Comparison of ENCODE assay signal across 9 mouse cellular contexts in genomic region chr10:42632453-42633360, GRCm38 (mm10). TPM values are rescaled to one million over a fixed set of nuclear protein-coding genes. Genes with fewer than 3 reads are reported as not detected.
DNase-seq lines count a peak whose midpoint lies in the region; ATAC-seq and TF ChIP-seq lines count a peak whose summit lies in the region.
"Had no signal": no experiment of that assay in that cellular context is flagged by ENCODE, and none has a peak within 500 bp of the region (broad histone marks: within the 10 kb centered on the region; RNA-seq: fewer than 3 reads in every experiment).

No protein-coding gene starts in this region.

- WGBS in forebrain, embryonic 16.5 days = 2% methylated on average over 39 of the region's 39 CpGs
- 1% methylated on average over 38 of the region's 39 CpGs for WGBS in kidney, postnatal 0 days
- WGBS in midbrain, postnatal 0 days = 2% methylated on average over 38 of the region's 39 CpGs

- peak overlapping the region; percentile 37 for H3K4me3 ChIP-seq in erythroblast, embryonic 14.5 days (replicated peaks)
- H3K4me3 ChIP-seq in forebrain, embryonic 16.5 days (replicated peaks; ENCODE audit: low read length) = peak overlapping the region; percentile 39
- peak overlapping the region; percentile 34 for H3K4me3 ChIP-seq in kidney, postnatal 0 days (replicated peaks; ENCODE audit: low read depth, low read length)
- peak overlapping the region; percentile 21 for H3K4me3 ChIP-seq in midbrain, postnatal 0 days (ENCODE audit: low read depth, low read length)

- H3K4me1 ChIP-seq in erythroblast, embryonic 14.5 days (ENCODE audit: control insufficient read depth) = peaks cover 22% of the 10 kb centered on the region
- H3K4me1 ChIP-seq in forebrain, embryonic 16.5 days (replicated peaks; ENCODE audit: control insufficient read depth, insufficient read depth, low read length) = peaks cover 59% of the 10 kb centered on the region
- peaks cover 20% of the 10 kb centered on the region for H3K4me1 ChIP-seq in kidney, postnatal 0 days (replicated peaks; ENCODE audit: insufficient read depth, low read length)
- H3K4me1 ChIP-seq in midbrain, postnatal 0 days (ENCODE audit: insufficient read depth, low read length) = 0 out of 2 replicates have a peak, but pooled peaks cover 3% of the 10 kb centered on the region

- H3K27ac ChIP-seq in forebrain, embryonic 16.5 days (ENCODE audit: low read length) = peak overlapping the region; percentile 77
- no peak overlapping the region for H3K27ac ChIP-seq in kidney, postnatal 0 days
- H3K27ac ChIP-seq in midbrain, postnatal 0 days (ENCODE audit: low read depth, low read length) = no peak overlapping the region

- H3K36me3 ChIP-seq in erythroblast, embryonic 14.5 days (ENCODE audit: control insufficient read depth) = no peaks in the 10 kb centered on the region
- H3K36me3 ChIP-seq in forebrain, embryonic 16.5 days (ENCODE audit: control insufficient read depth, insufficient read depth) = no peaks in the 10 kb centered on the region
- H3K36me3 ChIP-seq in kidney, postnatal 0 days (ENCODE audit: insufficient read depth, low read length) = no peaks in the 10 kb centered on the region
- no peaks in the 10 kb centered on the region for H3K36me3 ChIP-seq in midbrain, postnatal 0 days (ENCODE audit: insufficient read depth, low read length)

- peak overlapping the region; percentile 73 for H3K4me2 ChIP-seq in forebrain, embryonic 16.5 days (ENCODE audit: low read length)
- peak overlapping the region; percentile 62 for H3K4me2 ChIP-seq in kidney, postnatal 0 days (ENCODE audit: low read length)
- peak overlapping the region; percentile 35 for H3K4me2 ChIP-seq in midbrain, postnatal 0 days (ENCODE audit: low read depth, low read length, poor library complexity, severe bottlenecking)

- H3K9ac ChIP-seq in forebrain, embryonic 16.5 days (replicated peaks; ENCODE audit: low read depth, low read length) = peak overlapping the region; percentile 48
- H3K9ac ChIP-seq in kidney, postnatal 0 days (ENCODE audit: low read depth, low read length) = 0 out of 2 replicates have a peak overlapping the region, but pooled peaks have one; percentile 3
- no peak overlapping the region for H3K9ac ChIP-seq in midbrain, postnatal 0 days (replicated peaks; ENCODE audit: low read length, poor library complexity, severe bottlenecking)

- ATAC-seq in erythroblast, adult 5-6 weeks (replicated peaks; ENCODE audit: low FRiP score, poor library complexity, severe bottlenecking) = no peak
- ATAC-seq in forebrain, embryonic 16.5 days = no peak; the same call in 1 of the 2 replicates
- no peak for ATAC-seq in kidney, postnatal 0 days (replicated peaks; ENCODE audit: low FRiP score, low read depth)
- ATAC-seq in midbrain, postnatal 0 days (ENCODE audit: low FRiP score) = no peak

- H3K9me3 ChIP-seq in erythroblast, embryonic 14.5 days (ENCODE audit: control insufficient read depth, low read length) = peaks cover 18% of the 10 kb centered on the region
- H3K9me3 ChIP-seq in forebrain, embryonic 16.5 days (ENCODE audit: control insufficient read depth, low read length) = no peaks in the 10 kb centered on the region
- H3K9me3 ChIP-seq in kidney, postnatal 0 days (replicated peaks; ENCODE audit: low read length) = no peaks in the 10 kb centered on the region
- no peaks in the 10 kb centered on the region for H3K9me3 ChIP-seq in midbrain, postnatal 0 days (ENCODE audit: low read length)

- TF ChIP-seq CTCF in kidney, postnatal 0 days (IDR thresholded peaks at IDR 0.05; ENCODE audit: low read depth) = no peak
- TF ChIP-seq CTCF in midbrain, postnatal 0 days (IDR thresholded peaks at IDR 0.05) = no peak

- peak; percentile 58 for DNase-seq in Muller cell, postnatal 12 days (ENCODE audit: inconsistent ontology term)
- DNase-seq in kidney, postnatal 0 days (ENCODE audit: low spot score) = no peak
- DNase-seq in midbrain, postnatal 0 days (ENCODE audit: low spot score) = no peak
- no peak for DNase-seq in gastrocnemius, adult 18-20 months (ENCODE audit: low spot score)
- DNase-seq in layer of hippocampus, postnatal 36 days = no peak

- peaks cover 100% of the 10 kb centered on the region for H3K27me3 ChIP-seq in erythroblast, embryonic 14.5 days (ENCODE audit: control insufficient read depth)
- H3K27me3 ChIP-seq in forebrain, embryonic 16.5 days (replicated peaks; ENCODE audit: control insufficient read depth, insufficient read depth, low read length) = 0 out of 2 replicates have a peak, but pooled peaks cover 2% of the 10 kb centered on the region
- peaks cover 86% of the 10 kb centered on the region for H3K27me3 ChIP-seq in kidney, postnatal 0 days (ENCODE audit: insufficient read depth, low read length)
- peaks cover 59% of the 10 kb centered on the region for H3K27me3 ChIP-seq in midbrain, postnatal 0 days (ENCODE audit: insufficient read depth, low read length)

RNA-seq across cellular contexts. Expression of gene Ostm1, which starts 49.1 kb away (rescaled TPM):
- 0.23 and 0.34 TPM in 2 replicates for polyA plus RNA-seq in erythroblast, embryonic 14.5 days (2012)
- 14.6 and 24.2 TPM in 2 replicates for total RNA-seq in erythroblast, adult 5-6 weeks (2015; ENCODE audit: low replicate concordance)
- 14.7 and 18.0 TPM in 2 replicates for total RNA-seq in erythroblast, adult 5-6 weeks (2017; ENCODE audit: low replicate concordance)
- 44.9 and 49.3 TPM in 2 replicates for polyA plus RNA-seq in forebrain, embryonic 16.5 days (2015; fragmentation: Nextera tagmentation; extraction: Ambion mirVana)
- 26.6 and 27.9 TPM in 2 replicates for polyA plus RNA-seq in kidney, postnatal 0 days (2015; fragmentation: Nextera tagmentation; extraction: Ambion mirVana)
- total RNA-seq in midbrain, postnatal 0 days (2014; rRNA removed) = 41.8 and 46.6 TPM in 2 replicates
- polyA plus RNA-seq in midbrain, postnatal 0 days (2015; fragmentation: Nextera tagmentation; extraction: Ambion mirVana) = 39.5 and 40.0 TPM in 2 replicates
- total RNA-seq in gastrocnemius, adult 18-20 months (2021) = 10 to 100 TPM; 18.3 to 24.3 TPM
- total RNA-seq in layer of hippocampus, postnatal 36 days (2021) = 10 to 100 TPM; 55.7 to 57.0 TPM

RNA-seq across cellular contexts. Expression of gene Nr2e1, which starts 49.3 kb away (rescaled TPM):
- polyA plus RNA-seq in erythroblast, embryonic 14.5 days (2012) = not detected in 2 replicates
- total RNA-seq in erythroblast, adult 5-6 weeks (2015; ENCODE audit: low replicate concordance) = not detected in 2 replicates
- not detected in 2 replicates for total RNA-seq in erythroblast, adult 5-6 weeks (2017; ENCODE audit: low replicate concordance)
- polyA plus RNA-seq in forebrain, embryonic 16.5 days (2015; fragmentation: Nextera tagmentation; extraction: Ambion mirVana) = 31.2 and 33.8 TPM in 2 replicates
- not detected in 2 replicates for polyA plus RNA-seq in kidney, postnatal 0 days (2015; fragmentation: Nextera tagmentation; extraction: Ambion mirVana)
- 1.3 and 3.2 TPM in 2 replicates for total RNA-seq in midbrain, postnatal 0 days (2014; rRNA removed)
- polyA plus RNA-seq in midbrain, postnatal 0 days (2015; fragmentation: Nextera tagmentation; extraction: Ambion mirVana) = 3.2 and 3.6 TPM in 2 replicates
- not detected for total RNA-seq in gastrocnemius, adult 18-20 months (2021)
- 10 to 100 TPM; 14.1 TPM for total RNA-seq in layer of hippocampus, postnatal 36 days (2021)
- total RNA-seq: heart, adult 18-20 months had no signal
